Mouse (Mus musculus): ENCODE results near the gene B3galt5. TPM values are rescaled to one million over a fixed set of nuclear protein-coding genes. Genes with fewer than 3 reads are reported as not detected.

B3galt5 gene
- 10 to 100 TPM; 54.5 to 57.4 TPM for total RNA-seq (2021)
- long read RNA-seq, experiment 1, full-length matches to known transcripts: 16 of 26 reads
- long read RNA-seq, experiment 1, partial matches to known transcripts: 0 of 26 reads
- long read RNA-seq, experiment 1, other reads (novel, unspliced or antisense): 10 of 26 reads
- long read RNA-seq, experiment 2, full-length matches to known transcripts: 28 of 52 reads
- long read RNA-seq, experiment 2, partial matches to known transcripts: 0 of 52 reads
- long read RNA-seq, experiment 2, other reads (novel, unspliced or antisense): 24 of 52 reads

DNA sequence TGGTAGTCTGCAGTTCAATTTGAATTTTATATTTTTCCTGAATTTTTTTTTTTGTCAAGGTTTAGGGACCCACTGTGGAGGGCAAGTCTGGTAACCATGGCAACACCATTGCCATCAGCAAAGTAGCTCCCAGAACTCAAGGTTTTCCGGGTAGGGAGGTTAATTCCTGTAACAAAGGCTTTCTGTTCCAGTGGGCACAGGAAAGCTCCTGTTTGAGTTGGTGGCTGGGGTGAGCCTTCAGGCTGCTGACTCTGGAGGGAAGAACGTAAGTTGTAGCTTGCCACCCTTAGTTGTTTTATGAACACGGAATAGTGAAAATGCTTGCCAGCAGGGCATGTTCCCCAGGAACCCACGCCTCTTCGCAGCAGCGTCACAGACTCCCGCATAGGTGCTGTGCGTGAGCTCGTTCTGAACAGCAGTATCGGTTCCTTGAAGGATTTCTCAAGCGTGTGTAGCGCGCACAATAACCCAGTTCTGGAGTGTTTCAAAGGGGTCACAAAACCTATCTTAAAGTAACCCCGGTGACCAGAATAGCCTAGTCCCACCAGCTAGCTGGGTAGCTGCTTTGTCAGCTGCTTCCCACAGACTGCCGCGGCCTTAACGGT, at the start of gene B3galt5:
B3galt5 (plus strand) TSS at position 436 of the 605 bp plus-strand sequence.
- H3K27ac ChIP-seq: peak within 1 kb of the TSS; percentile 75
- peak; percentile 17 to 23 for DNase-seq (ENCODE audit: low spot score in 2 of 2)
- peak within 1 kb of the TSS; percentile 8; the same call in 1 of the 2 replicates for H3K4me3 ChIP-seq
- no peak for TF ChIP-seq CTCF (conservative IDR thresholded peaks at IDR 0.05)

GRCm38 (mm10) chr16:96187619-96188018, 48.0 kb upstream of the B3galt5 start:
- no peak for TF ChIP-seq CTCF (conservative IDR thresholded peaks at IDR 0.05)
- Histone ChIP-seq H3K27ac (no peak overlapping the region), H3K4me3 (no peak overlapping the region)
- DNase-seq (ENCODE audit: low spot score in 2 of 2): no peak

DNA sequence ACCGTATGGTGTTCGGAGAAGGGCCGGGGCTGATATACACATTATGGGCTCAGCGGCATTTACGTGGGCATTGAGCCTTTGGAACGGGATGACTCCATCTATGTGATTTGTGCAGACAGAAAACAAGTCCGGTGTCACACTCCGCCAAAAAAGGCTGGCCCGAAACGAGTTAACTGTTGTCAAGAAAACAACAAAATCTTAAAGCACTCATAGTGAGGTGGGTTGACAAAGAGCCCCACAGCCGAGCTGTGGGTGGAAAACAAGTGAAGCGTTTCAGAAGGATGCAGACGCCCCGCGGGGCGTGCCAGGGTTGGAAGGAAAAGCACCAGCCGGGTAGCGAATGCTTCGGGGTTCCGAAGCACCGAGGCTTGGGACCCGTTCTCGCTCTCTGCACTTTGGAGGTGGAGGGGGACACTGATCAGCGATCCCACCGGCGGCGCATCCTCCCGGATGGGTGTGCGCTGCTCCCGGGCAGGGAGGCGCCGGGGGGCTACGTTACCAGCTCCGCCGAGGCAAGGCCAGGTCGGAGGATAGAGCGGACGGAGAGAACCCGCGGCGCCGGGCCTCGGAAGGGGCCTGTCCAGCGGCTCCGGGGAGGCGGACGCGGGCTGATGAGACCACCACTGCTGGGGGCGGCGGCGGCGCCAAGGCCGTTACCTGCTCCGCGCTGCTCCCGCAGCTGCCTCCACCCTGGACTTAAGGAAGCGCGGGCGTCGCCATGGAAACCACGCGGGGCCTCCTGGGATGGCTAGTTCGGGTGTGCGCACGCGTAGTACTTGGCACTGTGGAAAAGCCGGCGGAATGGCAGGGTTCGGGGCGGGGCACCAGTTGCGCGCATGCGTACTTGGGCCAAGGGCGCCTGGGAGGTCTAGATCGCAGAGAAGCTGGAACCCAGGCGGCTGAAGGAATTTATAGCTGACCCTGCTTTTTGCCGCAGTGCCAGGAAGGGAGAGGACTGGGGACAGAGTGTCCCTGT, 43.8 kb upstream of the B3galt5 start, which contains the start of gene Lca5l:
Lca5l (minus strand) TSS at position 741 of the 976 bp plus-strand sequence.
- H3K4me3 ChIP-seq: peak within 1 kb of the TSS; percentile 100
- H3K27ac ChIP-seq: peak within 1 kb of the TSS; percentile 91
- peak; percentile 99 to 100 for DNase-seq (ENCODE audit: low spot score in 2 of 2)
- TF ChIP-seq CTCF (conservative IDR thresholded peaks at IDR 0.05): no peak

DNA sequence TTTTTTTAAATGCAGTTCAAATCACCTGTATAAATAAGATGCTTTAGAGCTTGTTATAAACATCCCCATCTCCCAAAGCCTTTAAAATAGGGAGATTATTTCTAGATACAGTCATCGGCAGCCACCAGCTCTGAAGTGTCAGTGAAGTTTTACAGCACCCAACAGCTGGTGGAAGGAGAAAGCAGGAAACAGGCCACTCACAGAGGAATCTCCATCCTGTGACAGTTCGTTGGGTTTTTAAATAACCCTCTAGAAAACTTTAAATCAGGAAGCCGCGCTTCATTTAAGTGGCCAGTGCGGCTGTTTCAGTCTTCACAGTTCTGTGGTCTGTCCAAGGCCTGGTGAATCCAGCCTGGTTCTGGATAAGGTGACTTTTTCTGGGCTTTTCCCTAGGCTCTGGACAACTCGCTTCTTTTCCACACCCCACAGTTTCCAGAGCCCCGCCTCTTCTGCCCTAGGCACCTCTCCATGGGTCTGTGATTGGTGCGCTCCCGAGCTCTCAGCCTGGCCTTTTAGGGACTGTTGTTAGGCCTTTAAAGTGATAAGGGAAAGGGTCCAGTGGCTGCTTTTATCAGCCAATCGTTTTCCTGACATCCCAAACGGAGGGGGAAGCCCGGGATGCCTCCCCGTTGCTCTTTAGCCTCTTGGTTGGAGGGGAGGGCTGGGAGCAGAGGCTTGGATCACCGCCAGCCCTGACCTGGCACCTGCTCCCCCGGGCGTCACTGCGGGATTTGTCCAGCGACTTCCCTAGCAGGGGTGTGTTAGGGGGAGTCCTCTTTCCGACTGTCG, 35.5 kb upstream of the B3galt5 start, which contains the start of gene Sh3bgr:
Sh3bgr (plus strand) TSS at position 538 of the 789 bp plus-strand sequence.
- peak in 1 of 2 experiments; percentile 34 for DNase-seq (ENCODE audit: low spot score in 2 of 2)

DNA sequence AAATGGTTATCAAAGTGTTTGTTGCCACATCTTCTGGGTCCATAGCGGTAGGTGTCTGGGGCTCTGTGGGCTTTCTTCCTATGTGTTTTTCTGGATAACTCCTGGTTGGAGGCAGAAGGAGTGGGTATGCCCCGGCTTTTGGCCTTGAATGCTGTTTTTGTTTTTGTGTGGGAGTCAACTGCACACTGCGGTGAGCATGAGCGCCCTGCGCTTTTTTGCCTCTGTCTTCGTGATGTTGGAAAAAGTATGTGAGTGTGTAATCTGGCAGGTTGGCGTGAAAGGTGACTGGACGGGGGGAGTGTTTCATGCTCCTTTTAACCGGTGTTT, 34.9 kb upstream of the B3galt5 start:
- DNase-seq (ENCODE audit: low spot score in 2 of 2): no peak
- TF ChIP-seq CTCF (conservative IDR thresholded peaks at IDR 0.05): no peak
- peak overlapping the region; percentile 52 for H3K4me3 ChIP-seq
- H3K27ac ChIP-seq: peak overlapping the region; percentile 50; the same call in 1 of the 2 replicates

More for the DNA sequence above, 35.5 kb upstream of the B3galt5 start, which contains the start of gene Sh3bgr:
- peak within 1 kb of the TSS; percentile 50 for H3K27ac ChIP-seq
- H3K4me3 ChIP-seq: peak within 1 kb of the TSS; percentile 52
- no peak for TF ChIP-seq CTCF (conservative IDR thresholded peaks at IDR 0.05)

DNA sequence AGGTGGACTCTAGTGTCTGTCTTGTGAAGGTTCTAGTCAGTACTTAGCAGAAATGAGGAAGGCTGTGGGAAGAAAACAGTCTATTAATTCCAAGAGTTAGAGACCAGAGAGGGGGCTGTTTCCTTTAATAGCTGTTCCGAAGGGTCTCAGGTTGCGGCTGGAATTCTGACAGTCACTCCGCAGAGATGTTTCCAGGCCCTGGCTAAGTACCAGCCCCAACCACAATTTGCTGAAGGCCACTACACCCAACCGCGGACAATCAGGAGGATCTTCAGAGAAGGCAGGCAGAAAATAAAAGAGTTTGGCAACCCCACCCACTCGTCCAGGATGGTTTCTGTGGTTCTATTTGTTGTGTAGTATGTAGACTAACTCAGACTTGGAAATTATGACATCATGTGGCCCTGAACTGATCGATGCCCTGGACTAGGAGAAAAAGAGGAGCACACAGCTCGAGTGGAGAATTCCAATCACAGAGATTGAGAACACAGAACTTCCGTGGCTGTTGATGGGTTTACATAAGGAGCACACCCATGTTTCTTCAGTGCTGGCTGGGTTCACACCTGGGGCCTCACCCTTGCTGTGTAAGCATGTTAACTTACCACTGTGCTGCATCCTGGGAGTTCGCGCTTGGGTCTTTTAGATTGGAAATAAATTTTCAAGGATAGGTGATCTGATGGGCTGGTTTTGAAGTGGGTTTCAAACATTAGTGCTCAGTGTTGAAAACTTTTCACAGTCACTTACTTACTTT, 33.9 kb upstream of the B3galt5 start:
- DNase-seq (ENCODE audit: low spot score in 2 of 2): no peak
- H3K4me3 ChIP-seq: no peak overlapping the region

DNA sequence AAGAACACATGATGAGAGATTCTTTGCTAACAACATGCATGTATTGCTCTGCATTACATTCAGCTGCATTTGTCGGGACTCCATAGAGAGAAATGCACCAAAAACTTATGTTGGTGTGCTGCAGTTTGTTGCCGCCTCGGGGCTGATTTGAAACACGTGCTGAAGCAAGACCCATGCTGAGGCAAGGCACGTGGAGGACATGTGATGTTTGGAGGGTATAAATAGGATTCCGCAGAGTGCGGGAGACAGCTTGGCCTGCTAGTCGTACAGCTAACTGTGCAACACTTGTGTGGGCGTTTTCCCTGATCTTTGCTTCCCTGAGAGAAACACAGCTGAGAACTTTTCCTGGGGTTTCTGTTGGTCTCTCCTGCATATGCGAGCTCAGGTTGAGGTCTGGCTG, 25.8 kb upstream of the B3galt5 start:
- no peak for TF ChIP-seq CTCF (conservative IDR thresholded peaks at IDR 0.05)
- no peak overlapping the region for H3K4me3 ChIP-seq
- no peak for DNase-seq (ENCODE audit: low spot score in 2 of 2)
- H3K27ac ChIP-seq: no peak overlapping the region

More for the DNA sequence above, 33.9 kb upstream of the B3galt5 start:
- TF ChIP-seq CTCF (conservative IDR thresholded peaks at IDR 0.05): no peak
- H3K27ac ChIP-seq: no peak overlapping the region

GRCm38 (mm10) chr16:96210856-96211255, 24.7 kb upstream of the B3galt5 start:
- TF ChIP-seq CTCF (conservative IDR thresholded peaks at IDR 0.05): no peak
- Histone ChIP-seq H3K4me3 (no peak overlapping the region), H3K27ac (no peak overlapping the region)
- DNase-seq (ENCODE audit: low spot score in 2 of 2): no peak

DNA sequence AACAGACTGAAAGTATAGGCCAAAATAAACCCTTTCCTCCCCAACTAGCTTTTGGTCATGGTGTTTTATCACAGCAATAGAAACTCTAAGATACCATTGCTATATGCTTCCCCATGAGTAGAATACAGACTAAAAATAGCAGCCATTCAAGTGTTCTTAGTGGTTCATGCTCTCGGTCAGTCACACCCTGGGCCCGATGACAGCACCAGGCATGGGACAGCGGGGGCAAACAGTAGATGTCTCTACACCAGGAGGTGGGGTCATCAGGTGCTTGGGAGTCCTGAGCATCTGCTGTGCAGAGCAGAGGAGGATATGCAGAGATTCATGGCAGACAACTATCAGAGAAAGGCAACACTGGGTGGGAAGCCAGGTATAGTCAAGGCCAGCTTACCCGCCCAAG, 22.6 kb upstream of the B3galt5 start:
- TF ChIP-seq CTCF (conservative IDR thresholded peaks at IDR 0.05): no peak
- DNase-seq (ENCODE audit: low spot score in 2 of 2): no peak
- Histone ChIP-seq H3K4me3 (no peak overlapping the region), H3K27ac (no peak overlapping the region)

- no peak; the same call in none of the 2 replicates for TF ChIP-seq CTCF (conservative IDR thresholded peaks at IDR 0.05)
- Histone ChIP-seq H3K4me3 (no peak overlapping the region), H3K27ac (no peak overlapping the region)
- no peak for DNase-seq (ENCODE audit: low spot score in 2 of 2)
Measured at GRCm38 (mm10) chr16:96221491-96221890, 14.1 kb upstream of the B3galt5 start.

- DNase-seq (ENCODE audit: low spot score in 2 of 2): no peak
- no peak overlapping the region for H3K27ac ChIP-seq
- no peak overlapping the region for H3K4me3 ChIP-seq
- no peak for TF ChIP-seq CTCF (conservative IDR thresholded peaks at IDR 0.05)
Measured at GRCm38 (mm10) chr16:96221959-96222358, 13.6 kb upstream of the B3galt5 start.

All from layer of hippocampus, adult 2 months (tissue).